Mouse (Mus musculus) CH12.LX (cell line): ENCODE data around the gene Cfap126.

ENCODE experiments used
- CHD2 ChIP-seq: IDR thresholded peaks from 2 replicates; pipeline ENCODE4 v1.6.1; 2011; ENCODE audit warnings: low read length, improper control_type of control experiment
- CTCF ChIP-seq, 2 experiments: IDR thresholded peaks in 1 of 2; conservative IDR thresholded peaks in 1 of 2; 2 replicates each; pipeline ENCODE4 v1.5.1; 2011 to 2012; ENCODE audit warnings: low read depth in 2 of 2, low read length in 2 of 2, improper control_type of control experiment in 1 of 2, inconsistent platforms in 1 of 2, mild to moderate bottlenecking in 1 of 2, moderate library complexity in 1 of 2
- E2F4 ChIP-seq: IDR thresholded peaks from 2 replicates; pipeline ENCODE4 v1.6.1; 2011; ENCODE audit warnings: low read depth, low read length, improper control_type of control experiment; ENCODE audit not compliant: insufficient replicate concordance
- GABPA ChIP-seq: IDR thresholded peaks from 2 replicates; pipeline ENCODE4 v1.6.1; 2012; ENCODE audit warnings: low read depth, low read length, improper control_type of control experiment, inconsistent platforms; ENCODE audit not compliant: insufficient replicate concordance
- POLR2A ChIP-seq: IDR thresholded peaks from 2 replicates; pipeline ENCODE4 v1.6.1; 2011; ENCODE audit warnings: low read depth, mild to moderate bottlenecking, improper control_type of control experiment, low read length
- POLR2AphosphoS2 ChIP-seq: IDR thresholded peaks from 2 replicates; pipeline ENCODE4 v1.6.1; 2011; ENCODE audit warnings: low read depth, low read length, improper control_type of control experiment
- RAD21 ChIP-seq: IDR thresholded peaks from 2 replicates; pipeline ENCODE4 v1.6.1; 2011; ENCODE audit warnings: low read depth, mild to moderate bottlenecking, low read length, improper control_type of control experiment, moderate library complexity
- UBTF ChIP-seq: IDR thresholded peaks from 2 replicates; pipeline ENCODE4 v1.6.1; 2012; ENCODE audit warnings: low read depth, mild to moderate bottlenecking, inconsistent platforms, low read length, improper control_type of control experiment, moderate library complexity
- ZC3H11A ChIP-seq: IDR thresholded peaks from 2 replicates; pipeline ENCODE4 v1.6.1; 2012; ENCODE audit warnings: low read depth, mild to moderate bottlenecking, inconsistent platforms, low read length, improper control_type of control experiment

DNA sequence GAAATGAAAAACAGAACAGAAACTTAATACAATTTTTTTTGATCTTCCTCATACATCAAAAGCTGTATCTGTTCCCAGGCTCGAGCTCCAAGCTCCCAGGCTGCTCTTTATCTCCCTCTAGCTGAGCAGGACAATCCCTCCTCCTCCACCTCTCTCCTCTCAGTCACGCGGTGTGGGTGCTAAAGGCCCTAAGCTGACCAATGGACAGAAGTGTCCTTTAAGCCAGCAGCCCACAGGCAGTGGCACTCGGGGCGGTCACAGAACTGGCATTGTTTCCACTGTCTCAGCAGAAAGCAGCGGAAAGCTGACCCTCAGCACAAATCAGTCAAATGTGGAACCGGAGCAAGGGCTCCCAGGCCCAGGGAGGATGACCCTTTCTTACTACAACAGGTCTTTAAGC is 15.5 kb downstream of the Cfap126 start:
- TF ChIP-seq CTCF (conservative IDR thresholded peaks at IDR 0.05 in 1 of 2, IDR thresholded peaks at IDR 0.05 in 1 of 2; ENCODE audit: low read depth in 2 of 2, low read length in 2 of 2) (no peak), POLR2AphosphoS2 (no peak), RAD21 (no peak), POLR2A (no peak), CHD2 (no peak), ZC3H11A (no peak), UBTF (no peak), GABPA (no peak), E2F4 (no peak)
